Mouse (Mus musculus): Measurements from ENCODE around the gene Spsb3. TPM values are rescaled to one million over a fixed set of nuclear protein-coding genes. Genes with fewer than 3 reads are reported as not detected.

The Spsb3 gene
- polyA plus RNA-seq, 1 experiment from 2014 or later, result 32.7 TPM

DNA sequence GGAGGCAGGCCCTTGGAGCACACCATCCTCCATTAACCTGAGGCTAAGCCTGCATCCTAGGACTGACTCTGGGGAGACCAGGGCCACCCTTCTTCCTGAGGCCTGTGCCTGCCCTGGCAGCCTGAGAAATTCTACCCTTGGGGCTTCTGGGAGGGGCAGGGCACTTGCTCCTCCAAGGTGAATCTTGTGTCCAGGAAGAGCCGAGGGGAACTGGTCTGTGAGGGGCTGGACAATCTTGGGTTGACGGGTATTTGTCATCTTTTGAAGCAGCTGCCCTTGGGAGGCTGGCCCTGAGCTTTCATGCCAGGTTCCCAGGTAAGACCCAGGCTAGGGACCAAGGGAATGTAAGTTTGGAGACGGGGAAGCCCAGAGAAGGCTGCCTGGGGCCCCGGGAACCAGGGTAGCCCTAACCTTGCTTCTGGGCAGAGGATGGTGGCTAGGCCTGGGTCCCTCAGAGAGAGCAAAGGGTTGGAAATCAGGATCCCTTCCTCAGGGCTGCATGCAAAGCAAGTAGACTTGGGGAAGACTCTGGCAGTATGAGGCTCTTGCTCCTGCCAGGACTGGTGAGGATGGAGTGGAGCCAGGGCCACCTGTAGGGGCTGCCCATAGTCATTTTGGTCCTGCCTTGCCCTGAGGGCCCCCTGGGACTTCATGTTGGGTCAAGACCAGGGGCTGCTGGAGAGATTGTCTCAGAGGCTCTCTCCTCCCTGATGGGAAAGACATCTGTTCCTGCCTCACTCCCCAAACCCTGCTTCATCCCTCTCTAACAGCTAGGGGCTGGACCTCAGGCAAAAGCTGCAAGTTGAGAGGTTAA, 11.8 kb downstream of the Spsb3 start:
- H3K4me3 ChIP-seq (replicated peaks; ENCODE audit: low read length), result no peak overlapping the region
- H3K4me2 ChIP-seq (ENCODE audit: low read depth, low read length), result no peak overlapping the region
- no peak for ATAC-seq (ENCODE audit: insufficient read depth, low FRiP score)
- no peaks in the 10 kb centered on the region for H3K27me3 ChIP-seq (ENCODE audit: control insufficient read depth, insufficient read depth, low read length)
- peaks cover 24% of the 10 kb centered on the region for H3K4me1 ChIP-seq (ENCODE audit: control insufficient read depth, insufficient read depth, low read length)
- no peak overlapping the region for H3K9ac ChIP-seq (ENCODE audit: low read length)
- no peak overlapping the region for H3K27ac ChIP-seq (ENCODE audit: low read length)
- WGBS, result 78% methylated on average over 4 of the region's 4 CpGs
- H3K36me3 ChIP-seq (ENCODE audit: control insufficient read depth, insufficient read depth, low read length), result peaks cover 29% of the 10 kb centered on the region
- H3K9me3 ChIP-seq (replicated peaks; ENCODE audit: control insufficient read depth, low read length), result no peaks in the 10 kb centered on the region

DNA sequence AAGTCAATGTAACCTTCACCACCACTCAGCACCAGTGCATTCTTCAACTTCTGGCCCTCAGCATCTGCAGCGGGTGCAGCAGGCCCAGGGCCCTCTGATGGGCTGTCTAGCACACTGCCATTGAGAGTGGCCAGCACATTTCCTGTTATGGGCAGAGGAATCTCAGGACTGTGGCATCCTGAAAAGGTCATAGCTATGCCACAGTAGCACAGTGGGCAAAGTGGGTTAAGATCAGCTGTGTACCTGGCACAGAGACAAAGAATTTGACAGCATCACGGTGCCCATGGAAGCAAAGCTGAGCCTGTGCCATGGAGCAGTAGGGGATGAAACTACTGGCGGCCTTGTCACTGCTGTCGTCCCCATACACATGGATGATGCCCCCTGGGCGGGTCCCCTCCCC, 12.7 kb downstream of the Spsb3 start:
- Histone ChIP-seq H3K4me1 (ENCODE audit: control insufficient read depth, insufficient read depth, low read length) (peaks cover 19% of the 10 kb centered on the region), H3K4me2 (ENCODE audit: low read depth, low read length) (no peak overlapping the region), H3K9ac (ENCODE audit: low read length) (no peak overlapping the region), H3K27me3 (ENCODE audit: control insufficient read depth, insufficient read depth, low read length) (no peaks in the 10 kb centered on the region), H3K27ac (ENCODE audit: low read length) (no peak overlapping the region), H3K4me3 (replicated peaks; ENCODE audit: low read length) (no peak overlapping the region), H3K36me3 (ENCODE audit: control insufficient read depth, insufficient read depth, low read length) (peaks cover 34% of the 10 kb centered on the region), H3K9me3 (replicated peaks; ENCODE audit: control insufficient read depth, low read length) (no peaks in the 10 kb centered on the region)
- 84% methylated on average over 5 of the region's 5 CpGs for WGBS
- no peak for ATAC-seq (ENCODE audit: insufficient read depth, low FRiP score)

DNA sequence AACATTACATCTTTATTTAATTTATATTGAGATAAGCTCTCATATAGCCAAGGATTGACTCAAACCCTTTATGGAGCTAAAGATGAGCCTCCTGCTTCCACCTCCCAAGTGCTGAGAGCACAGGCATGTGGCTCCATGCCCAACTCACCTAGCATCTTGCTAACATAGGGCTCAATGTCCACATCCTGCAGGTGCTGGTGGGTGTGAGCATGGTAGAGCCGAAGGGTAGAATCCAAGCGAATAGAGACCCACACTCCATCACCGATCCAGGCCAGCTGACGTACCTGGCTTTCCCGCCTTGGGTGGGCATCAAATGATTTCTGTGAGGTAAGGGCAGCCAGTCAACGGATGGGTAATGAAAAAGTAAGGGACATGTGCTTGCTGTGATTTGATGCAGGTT, 13.6 kb downstream of the Spsb3 start:
- Histone ChIP-seq H3K9ac (ENCODE audit: low read length) (no peak overlapping the region), H3K4me3 (replicated peaks; ENCODE audit: low read length) (no peak overlapping the region), H3K4me1 (ENCODE audit: control insufficient read depth, insufficient read depth, low read length) (peaks cover 17% of the 10 kb centered on the region), H3K27me3 (ENCODE audit: control insufficient read depth, insufficient read depth, low read length) (no peaks in the 10 kb centered on the region), H3K9me3 (replicated peaks; ENCODE audit: control insufficient read depth, low read length) (no peaks in the 10 kb centered on the region), H3K4me2 (ENCODE audit: low read depth, low read length) (no peak overlapping the region), H3K27ac (ENCODE audit: low read length) (no peak overlapping the region), H3K36me3 (ENCODE audit: control insufficient read depth, insufficient read depth, low read length) (peaks cover 41% of the 10 kb centered on the region)
- no peak for ATAC-seq (ENCODE audit: insufficient read depth, low FRiP score)
- 94% methylated on average over 6 of the region's 6 CpGs for WGBS

DNA sequence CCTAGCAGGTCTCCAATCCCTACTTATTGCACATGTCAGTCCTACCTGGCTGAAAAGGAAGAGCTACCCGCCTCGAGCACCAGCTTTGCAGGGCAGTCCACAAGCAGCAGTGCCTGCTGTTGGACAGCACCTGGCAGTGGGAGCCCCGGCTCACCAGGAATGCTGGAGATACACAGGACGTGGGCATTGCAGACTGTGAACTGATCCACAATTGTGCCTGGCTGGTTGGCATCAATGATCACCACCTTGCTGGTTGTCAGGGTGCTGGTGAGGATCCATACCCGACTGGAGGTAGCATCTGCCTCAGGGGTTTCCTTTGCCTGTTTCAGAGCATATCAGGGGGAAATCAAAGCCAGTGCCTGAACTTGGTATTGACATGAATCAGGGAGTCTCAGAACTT, 15.7 kb downstream of the Spsb3 start:
- no peak overlapping the region for H3K4me3 ChIP-seq (replicated peaks; ENCODE audit: low read length)
- H3K27ac ChIP-seq (ENCODE audit: low read length), result no peak overlapping the region
- 88% methylated on average over 5 of the region's 5 CpGs for WGBS
- ATAC-seq (ENCODE audit: insufficient read depth, low FRiP score), result no peak
- H3K9ac ChIP-seq (ENCODE audit: low read length), result no peak overlapping the region
- H3K36me3 ChIP-seq (ENCODE audit: control insufficient read depth, insufficient read depth, low read length), result peaks cover 50% of the 10 kb centered on the region
- H3K9me3 ChIP-seq (replicated peaks; ENCODE audit: control insufficient read depth, low read length), result no peaks in the 10 kb centered on the region
- H3K27me3 ChIP-seq (ENCODE audit: control insufficient read depth, insufficient read depth, low read length), result no peaks in the 10 kb centered on the region
- no peak overlapping the region for H3K4me2 ChIP-seq (ENCODE audit: low read depth, low read length)
- H3K4me1 ChIP-seq (ENCODE audit: control insufficient read depth, insufficient read depth, low read length), result peaks cover 6% of the 10 kb centered on the region

DNA sequence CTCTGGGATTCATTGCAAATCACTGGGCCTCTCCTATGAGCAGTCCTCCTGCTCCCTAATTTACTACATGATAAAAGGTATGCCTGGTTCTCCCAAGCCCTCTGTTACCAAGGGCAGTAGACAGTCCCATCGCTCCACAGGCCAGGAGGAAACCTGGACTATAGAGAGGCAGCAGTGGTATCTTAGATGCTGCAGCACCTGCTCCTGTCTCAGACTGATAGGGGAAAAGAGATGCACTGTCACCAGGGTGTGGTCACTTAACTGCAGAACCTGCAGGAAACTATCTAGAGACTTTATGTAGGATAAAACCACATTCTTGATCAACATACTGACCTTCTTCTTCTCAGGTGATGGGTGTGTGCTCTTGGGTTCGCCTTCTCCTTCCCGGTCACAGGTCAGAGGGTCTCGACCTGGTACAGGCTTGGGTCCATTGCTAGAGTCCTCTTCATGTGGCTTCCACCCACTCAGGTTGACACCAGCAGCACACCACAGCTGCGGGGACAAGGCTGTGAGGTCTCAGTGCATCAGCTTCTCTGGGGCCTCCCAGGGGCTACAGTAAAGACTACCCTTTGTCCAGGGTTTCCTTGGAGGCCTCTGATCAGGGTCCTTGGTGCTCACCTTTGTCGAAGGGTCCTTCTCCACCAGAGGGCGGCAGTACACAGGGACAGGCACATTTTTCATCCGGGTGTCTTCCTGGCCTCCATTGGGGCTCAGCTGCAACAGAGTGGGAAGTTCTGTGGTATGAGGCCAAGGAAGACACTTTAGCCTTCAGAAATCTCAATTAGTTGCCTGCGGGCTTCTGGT, 16.4 kb downstream of the Spsb3 start:
- no peak overlapping the region for H3K4me3 ChIP-seq (replicated peaks; ENCODE audit: low read length)
- WGBS, result 72% methylated on average over 9 of the region's 9 CpGs
- peaks cover 55% of the 10 kb centered on the region for H3K36me3 ChIP-seq (ENCODE audit: control insufficient read depth, insufficient read depth, low read length)
- no peak overlapping the region for H3K4me2 ChIP-seq (ENCODE audit: low read depth, low read length)
- H3K9ac ChIP-seq (ENCODE audit: low read length), result no peak overlapping the region
- H3K4me1 ChIP-seq (ENCODE audit: control insufficient read depth, insufficient read depth, low read length), result no peaks in the 10 kb centered on the region
- no peaks in the 10 kb centered on the region for H3K27me3 ChIP-seq (ENCODE audit: control insufficient read depth, insufficient read depth, low read length)
- no peak overlapping the region for H3K27ac ChIP-seq (ENCODE audit: low read length)
- no peaks in the 10 kb centered on the region for H3K9me3 ChIP-seq (replicated peaks; ENCODE audit: control insufficient read depth, low read length)
- peak; percentile 33; the same call in 1 of the 2 replicates for ATAC-seq (ENCODE audit: insufficient read depth, low FRiP score)

DNA sequence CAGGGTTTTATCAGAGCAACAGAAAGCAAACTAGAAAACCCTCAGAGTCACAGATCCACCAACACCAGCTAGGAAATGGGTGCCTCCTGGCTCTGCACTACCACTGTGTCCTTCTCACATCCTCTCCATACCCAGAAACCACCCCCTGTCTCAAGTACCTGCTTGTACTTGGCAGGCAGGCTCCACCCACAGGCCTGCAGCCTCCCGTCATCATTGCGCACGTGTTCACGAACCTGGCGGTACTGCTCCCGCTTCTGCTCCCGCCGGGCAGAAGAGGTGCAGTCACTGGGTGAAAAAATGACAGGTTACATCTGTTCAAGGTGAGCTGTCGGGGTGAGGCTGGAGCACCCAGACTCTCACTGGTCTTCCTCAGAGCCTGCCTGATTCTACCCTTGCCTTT, 17.3 kb downstream of the Spsb3 start:
- no peak for ATAC-seq (ENCODE audit: insufficient read depth, low FRiP score)
- Histone ChIP-seq H3K9me3 (replicated peaks; ENCODE audit: control insufficient read depth, low read length) (no peaks in the 10 kb centered on the region), H3K4me3 (replicated peaks; ENCODE audit: low read length) (no peak overlapping the region), H3K27me3 (ENCODE audit: control insufficient read depth, insufficient read depth, low read length) (no peaks in the 10 kb centered on the region), H3K36me3 (ENCODE audit: control insufficient read depth, insufficient read depth, low read length) (peaks cover 62% of the 10 kb centered on the region), H3K9ac (ENCODE audit: low read length) (no peak overlapping the region), H3K27ac (ENCODE audit: low read length) (no peak overlapping the region), H3K4me1 (ENCODE audit: control insufficient read depth, insufficient read depth, low read length) (no peaks in the 10 kb centered on the region), H3K4me2 (ENCODE audit: low read depth, low read length) (no peak overlapping the region)
- 86% methylated on average over 9 of the region's 9 CpGs for WGBS

DNA sequence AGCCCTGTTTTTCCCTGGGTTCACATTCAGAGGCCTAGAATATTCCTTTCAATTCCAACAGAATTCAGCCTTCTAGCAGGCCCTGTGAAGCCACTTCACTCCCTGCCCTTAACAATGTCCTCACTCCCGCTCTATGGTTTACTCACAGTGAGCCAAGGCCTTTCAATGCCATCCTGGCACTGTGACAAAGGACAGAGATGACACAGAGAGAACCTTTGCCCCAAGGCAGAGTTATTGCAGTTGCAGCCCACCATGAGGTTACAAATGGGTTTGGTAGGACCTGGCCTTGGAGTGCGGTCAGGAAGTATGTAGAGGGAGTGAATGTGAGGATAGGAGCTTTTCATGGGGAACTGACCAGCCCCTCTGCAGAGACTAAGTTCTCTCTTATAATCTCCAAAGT, 21.1 kb downstream of the Spsb3 start:
- ATAC-seq (ENCODE audit: insufficient read depth, low FRiP score), result no peak
- WGBS, result 97% methylated on average over 2 of the region's 2 CpGs
- H3K9me3 ChIP-seq (replicated peaks; ENCODE audit: control insufficient read depth, low read length), result no peaks in the 10 kb centered on the region
- H3K4me1 ChIP-seq (ENCODE audit: control insufficient read depth, insufficient read depth, low read length), result no peaks in the 10 kb centered on the region
- H3K4me3 ChIP-seq (replicated peaks; ENCODE audit: low read length), result no peak overlapping the region
- no peak overlapping the region for H3K4me2 ChIP-seq (ENCODE audit: low read depth, low read length)
- H3K27me3 ChIP-seq (ENCODE audit: control insufficient read depth, insufficient read depth, low read length), result no peaks in the 10 kb centered on the region
- H3K36me3 ChIP-seq (ENCODE audit: control insufficient read depth, insufficient read depth, low read length), result peaks cover 52% of the 10 kb centered on the region
- no peak overlapping the region for H3K27ac ChIP-seq (ENCODE audit: low read length)
- H3K9ac ChIP-seq (ENCODE audit: low read length), result no peak overlapping the region

DNA sequence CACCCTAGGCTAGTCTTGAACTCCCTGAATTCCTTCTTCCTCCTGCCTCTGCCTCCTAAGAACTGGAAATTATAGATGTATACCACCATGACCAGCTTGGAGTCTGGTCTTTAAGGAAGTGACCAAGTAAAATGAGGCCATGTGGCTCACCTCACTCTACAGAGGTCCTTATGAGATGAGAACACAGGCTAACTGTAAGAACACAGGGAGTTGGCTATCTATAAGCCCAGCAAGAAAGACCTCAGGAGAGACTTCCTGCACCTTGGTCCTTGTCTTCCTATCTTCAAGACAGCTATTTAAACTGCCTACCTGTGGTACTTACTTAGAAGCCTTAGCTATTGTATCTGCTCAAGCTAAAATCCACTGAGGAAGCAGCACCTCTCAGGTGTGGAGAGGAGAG, 27.5 kb downstream of the Spsb3 start:
- Histone ChIP-seq H3K36me3 (ENCODE audit: control insufficient read depth, insufficient read depth, low read length) (peaks cover 52% of the 10 kb centered on the region), H3K4me2 (ENCODE audit: low read depth, low read length) (no peak overlapping the region), H3K9me3 (replicated peaks; ENCODE audit: control insufficient read depth, low read length) (no peaks in the 10 kb centered on the region), H3K4me1 (ENCODE audit: control insufficient read depth, insufficient read depth, low read length) (no peaks in the 10 kb centered on the region), H3K4me3 (replicated peaks; ENCODE audit: low read length) (no peak overlapping the region), H3K9ac (ENCODE audit: low read length) (no peak overlapping the region), H3K27me3 (ENCODE audit: control insufficient read depth, insufficient read depth, low read length) (no peaks in the 10 kb centered on the region), H3K27ac (ENCODE audit: low read length) (no peak overlapping the region)
- ATAC-seq (ENCODE audit: insufficient read depth, low FRiP score), result no peak

DNA sequence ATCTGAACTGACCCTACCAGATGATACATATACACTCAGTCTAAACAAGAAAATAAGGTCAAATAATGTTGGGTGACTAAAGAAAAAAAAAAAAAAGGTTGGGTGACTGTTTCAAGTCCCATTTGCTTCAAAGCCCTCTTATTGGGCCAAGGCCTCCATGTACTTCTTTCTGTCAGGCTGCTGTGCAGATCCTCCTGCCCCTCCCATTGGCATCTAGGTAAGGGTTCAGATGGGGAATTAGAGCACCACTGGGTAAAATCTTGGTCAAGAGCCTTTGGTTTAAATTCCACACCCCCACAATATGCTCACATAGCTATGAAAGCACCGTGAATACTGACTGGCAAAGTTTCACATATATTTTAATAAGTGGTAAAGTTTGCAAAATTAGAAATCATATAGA, 36.8 kb downstream of the Spsb3 start:
- WGBS, result 91% methylated on average over 1 of the region's 1 CpGs
- H3K9me3 ChIP-seq (replicated peaks; ENCODE audit: control insufficient read depth, low read length), result no peaks in the 10 kb centered on the region
- no peak overlapping the region for H3K9ac ChIP-seq (ENCODE audit: low read length)
- no peak overlapping the region for H3K4me2 ChIP-seq (ENCODE audit: low read depth, low read length)
- H3K36me3 ChIP-seq (ENCODE audit: control insufficient read depth, insufficient read depth, low read length), result peaks cover 28% of the 10 kb centered on the region
- no peaks in the 10 kb centered on the region for H3K4me1 ChIP-seq (ENCODE audit: control insufficient read depth, insufficient read depth, low read length)
- no peak overlapping the region for H3K4me3 ChIP-seq (replicated peaks; ENCODE audit: low read length)
- no peak for ATAC-seq (ENCODE audit: insufficient read depth, low FRiP score)
- H3K27ac ChIP-seq (ENCODE audit: low read length), result no peak overlapping the region
- H3K27me3 ChIP-seq (ENCODE audit: control insufficient read depth, insufficient read depth, low read length), result no peaks in the 10 kb centered on the region
